ENCODE assay signal across 15 mouse cellular contexts in the genomic region with DNA sequence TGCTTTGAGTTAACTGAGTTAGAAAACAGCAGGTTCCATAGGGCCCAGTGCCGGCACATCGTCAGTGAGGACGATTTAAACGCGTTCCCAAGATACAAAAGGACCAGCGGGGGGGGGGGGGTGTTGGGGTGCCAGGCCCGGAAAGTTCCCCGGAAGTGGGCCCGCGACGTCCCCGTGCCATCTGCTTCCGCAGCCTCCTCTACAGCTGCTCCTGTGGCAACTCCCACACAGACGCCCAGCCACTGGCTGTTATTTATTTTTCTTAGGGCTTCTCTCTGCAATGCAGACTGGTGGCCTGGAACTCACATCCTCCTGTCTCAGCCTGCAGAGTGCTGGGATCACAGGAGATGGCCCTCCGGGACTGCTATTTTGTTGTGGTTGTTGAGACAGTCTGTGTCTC. TPM values are rescaled to one million over a fixed set of nuclear protein-coding genes. Genes with fewer than 3 reads are reported as not detected.
DNase-seq lines count a peak whose midpoint lies in the region; ATAC-seq and TF ChIP-seq lines count a peak whose summit lies in the region.
"Had no signal": no experiment of that assay in that cellular context is flagged by ENCODE, and none has a peak within 500 bp of the region (broad histone marks: within the 10 kb centered on the region; RNA-seq: fewer than 3 reads in every experiment).

No protein-coding gene starts in this region.

- H3K27me3 ChIP-seq in intestine, postnatal 0 days (replicated peaks; ENCODE audit: control insufficient read depth, insufficient read depth, low read length), result no peaks in the 10 kb centered on the region

- H3K27ac ChIP-seq in intestine, postnatal 0 days (ENCODE audit: low read depth, low read length), result no peak overlapping the region
- H3K27ac ChIP-seq: embryonic facial prominence, embryonic 12.5 days; hindbrain, embryonic 13.5 days had no signal

- peaks cover 10% of the 10 kb centered on the region; the same call in 1 of the 2 replicates for H3K4me1 ChIP-seq in intestine, postnatal 0 days (replicated peaks; ENCODE audit: control insufficient read depth, insufficient read depth, low read length)

- WGBS in intestine, postnatal 0 days, result 45% methylated on average over 15 of the region's 15 CpGs

- no peaks in the 10 kb centered on the region for H3K36me3 ChIP-seq in intestine, postnatal 0 days (ENCODE audit: control insufficient read depth, insufficient read depth)
- H3K36me3 ChIP-seq: embryonic facial prominence, embryonic 12.5 days; hindbrain, embryonic 13.5 days had no signal

- peak; percentile 72 for DNase-seq in CD4-positive, CD25-positive, alpha-beta regulatory T cell, adult 2 months (ENCODE audit: low read depth, low spot score)
- peak; percentile 90 for DNase-seq in right cerebral cortex, adult 18-20 months
- no peak for DNase-seq in right cerebral cortex, postnatal 4 days
- DNase-seq in right cerebral cortex, postnatal 10 days (ENCODE audit: low spot score in 2 of 2), result peak; percentile 68 to 81
- DNase-seq in spleen, adult 18-20 months, result no peak
- DNase-seq in cerebellum, postnatal 36 days, result no peak
- DNase-seq: lung, embryonic 14.5 days; midbrain, embryonic 14.5 days had no signal

- no peak for TF ChIP-seq CTCF in intestine, postnatal 0 days (IDR thresholded peaks at IDR 0.05; ENCODE audit: low read depth)

- H3K4me3 ChIP-seq in intestine, postnatal 0 days (ENCODE audit: low read depth, low read length), result no peak overlapping the region
- H3K4me3 ChIP-seq: embryonic facial prominence, embryonic 12.5 days; hindbrain, embryonic 13.5 days had no signal

- H3K4me2 ChIP-seq in intestine, postnatal 0 days (replicated peaks; ENCODE audit: low read depth), result no peak overlapping the region
- H3K4me2 ChIP-seq: embryonic facial prominence, embryonic 12.5 days; hindbrain, embryonic 13.5 days; lung, embryonic 14.5 days had no signal

- no peak for ATAC-seq in CD4-positive, CD25-positive, alpha-beta regulatory T cell, adult 4 months
- ATAC-seq in intestine, postnatal 0 days, result no peak
- ATAC-seq: forebrain, embryonic 16.5 days had no signal

- no peak overlapping the region for H3K9ac ChIP-seq in intestine, postnatal 0 days (ENCODE audit: low read depth, low read length)
- H3K9ac ChIP-seq: embryonic facial prominence, embryonic 12.5 days; hindbrain, embryonic 13.5 days; lung, embryonic 14.5 days had no signal

- no peaks in the 10 kb centered on the region for H3K9me3 ChIP-seq in intestine, postnatal 0 days (ENCODE audit: control insufficient read depth)
- H3K9me3 ChIP-seq: embryonic facial prominence, embryonic 12.5 days; hindbrain, embryonic 13.5 days had no signal

RNA-seq across cellular contexts. Expression of gene Mast3, which starts 3.7 kb away (rescaled TPM):
- polyA plus RNA-seq in CD4-positive, CD25-positive, alpha-beta regulatory T cell, adult 4 months (2017; shearing (Covaris generic)), result 10 to 100 TPM; 15.1 to 17.5 TPM
- polyA plus RNA-seq in intestine, postnatal 0 days (2015; fragmentation: Nextera tagmentation; extraction: Ambion mirVana), result 4.4 and 7.2 TPM in 2 replicates

RNA-seq across cellular contexts. Expression of gene Il12rb1, which starts 7.1 kb away (rescaled TPM):
- 10 to 100 TPM; 13.7 to 24.7 TPM for polyA plus RNA-seq in CD4-positive, CD25-positive, alpha-beta regulatory T cell, adult 4 months (2017; shearing (Covaris generic))
- polyA plus RNA-seq in intestine, postnatal 0 days (2015; fragmentation: Nextera tagmentation; extraction: Ambion mirVana), result 0.29 and 0.31 TPM in 2 replicates
- polyA plus RNA-seq: embryonic facial prominence, embryonic 12.5 days; kidney, embryonic 14.5 days; limb, embryonic 11.5 days had no signal

RNA-seq across cellular contexts. Expression of gene Pik3r2, which starts 24.6 kb away (rescaled TPM):
- 1 to 10 TPM; 4.3 to 4.5 TPM for polyA plus RNA-seq in CD4-positive, CD25-positive, alpha-beta regulatory T cell, adult 4 months (2017; shearing (Covaris generic))
- 37.4 and 41.0 TPM in 2 replicates for polyA plus RNA-seq in intestine, postnatal 0 days (2015; fragmentation: Nextera tagmentation; extraction: Ambion mirVana)

RNA-seq across cellular contexts. Expression of gene Arrdc2, which starts 38.4 kb away (rescaled TPM):
- 1 to 10 TPM; 3.4 to 3.7 TPM for polyA plus RNA-seq in CD4-positive, CD25-positive, alpha-beta regulatory T cell, adult 4 months (2017; shearing (Covaris generic))
- 6.2 and 6.9 TPM in 2 replicates for polyA plus RNA-seq in intestine, postnatal 0 days (2015; fragmentation: Nextera tagmentation; extraction: Ambion mirVana)

RNA-seq across cellular contexts. Expression of gene Mpv17l2, which starts 40.4 kb away (rescaled TPM):
- 10 to 100 TPM; 30.2 to 39.2 TPM for polyA plus RNA-seq in CD4-positive, CD25-positive, alpha-beta regulatory T cell, adult 4 months (2017; shearing (Covaris generic))
- 76.3 and 80.6 TPM in 2 replicates for polyA plus RNA-seq in intestine, postnatal 0 days (2015; fragmentation: Nextera tagmentation; extraction: Ambion mirVana)

Comparison
In these comparisons a context has a peak if more than half of its experiments do, and no peak if none do; other contexts are left out.
1. DNase-seq: peak in CD4-positive, CD25-positive, alpha-beta regulatory T cell, adult 2 months (single experiment), right cerebral cortex, adult 18-20 months (single experiment) and right cerebral cortex, postnatal 10 days (2 of 2); none in right cerebral cortex, postnatal 4 days (single experiment), spleen, adult 18-20 months (0 of 2) and cerebellum, postnatal 36 days (0 of 2).
2. RNA of gene Il12rb1, which starts 7.1 kb away (polyA plus RNA-seq): 13.7 to 24.7 TPM in CD4-positive, CD25-positive, alpha-beta regulatory T cell, adult 4 months; 0.29 to 0.31 TPM in intestine, postnatal 0 days; every median in the first group is over 10 times any median in the second.